Mouse (Mus musculus): ENCODE results near the gene Ehmt2. TPM values are rescaled to one million over a fixed set of nuclear protein-coding genes. Genes with fewer than 3 reads are reported as not detected.
A peak's percentile ranks its signal among the peaks of the same experiment; 100 is the strongest.

Ehmt2 gene
- polyA plus RNA-seq, 1 experiment from 2014 or later: 49.1 TPM

GRCm38 (mm10) chr17:34865981-34866380, 32.3 kb upstream of the Ehmt2 start:
- H3K27me3 ChIP-seq (replicated peaks): peaks cover 21% of the 10 kb centered on the region; the same call in 1 of the 2 replicates
- no peak overlapping the region for H3K4me3 ChIP-seq
- H3K4me2 ChIP-seq: no peak overlapping the region
- H3K4me1 ChIP-seq (replicated peaks): no peaks in the 10 kb centered on the region
- no peak overlapping the region for H3K27ac ChIP-seq (ENCODE audit: poor library complexity, severe bottlenecking)
- H3K36me3 ChIP-seq: no peaks in the 10 kb centered on the region
- 55% methylated on average over 7 of the region's 7 CpGs for WGBS
- ATAC-seq (ENCODE audit: insufficient number of reproducible peaks, low FRiP score): no peak
- no peaks in the 10 kb centered on the region for H3K9me3 ChIP-seq (replicated peaks)
- H3K9ac ChIP-seq: no peak overlapping the region

DNA sequence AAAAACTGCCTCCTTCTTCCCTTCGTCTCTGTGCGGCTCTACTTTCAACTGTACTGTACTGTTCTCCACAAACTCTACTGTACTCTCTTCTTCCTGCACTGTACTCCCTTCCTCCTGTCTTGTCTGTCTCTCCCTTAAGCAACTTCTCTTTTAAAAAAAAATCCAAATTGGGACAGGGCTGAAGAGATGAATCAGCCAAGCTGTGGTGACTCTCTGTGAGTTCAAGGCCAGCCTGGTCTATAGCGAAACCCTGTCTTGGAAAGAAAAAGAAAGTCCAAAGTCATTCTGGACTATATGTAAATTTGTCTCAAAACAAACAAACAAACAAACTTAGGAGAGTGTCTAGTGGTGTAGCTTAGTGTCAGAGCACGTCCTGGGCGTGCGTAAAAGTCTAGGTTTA, 23.9 kb upstream of the Ehmt2 start:
- no peaks in the 10 kb centered on the region for H3K36me3 ChIP-seq

DNA sequence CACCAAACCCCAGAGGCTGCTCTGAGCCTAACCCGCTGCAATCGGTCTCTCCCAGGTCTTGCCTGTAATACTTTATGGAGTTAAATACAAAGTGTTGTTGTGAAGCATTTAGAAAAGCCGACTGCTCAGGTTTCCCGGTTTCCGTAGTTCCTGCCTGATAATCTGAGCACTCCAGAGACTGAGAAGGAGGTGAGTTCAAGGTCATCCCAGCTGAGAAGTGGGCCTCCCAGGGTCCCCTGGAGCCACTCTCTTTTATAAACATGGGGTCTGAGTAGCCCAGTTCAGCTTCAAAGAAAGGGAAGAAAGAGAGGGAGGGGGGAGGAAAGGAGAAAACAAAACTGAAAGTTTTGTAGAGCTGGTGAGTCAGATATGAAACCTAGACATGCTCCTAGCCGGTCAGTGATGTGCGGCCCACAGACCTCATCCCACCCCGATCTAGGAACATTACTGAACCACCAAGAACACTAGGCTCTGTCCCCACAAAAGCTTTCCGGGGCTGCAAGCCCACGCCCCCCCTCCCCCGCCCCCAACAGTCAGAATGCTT, 18.9 kb upstream of the Ehmt2 start, which contains the start of gene Zbtb12:
Zbtb12 (plus strand) TSS at position 148 of the 544 bp plus-strand sequence.
- 52% methylated on average over 11 of the region's 11 CpGs for WGBS
- H3K27me3 ChIP-seq (replicated peaks): 0 out of 2 replicates have a peak, but pooled peaks cover 7% of the 10 kb centered on the region
- no peak for ATAC-seq (ENCODE audit: insufficient number of reproducible peaks, low FRiP score)
- no peaks in the 10 kb centered on the region for H3K9me3 ChIP-seq (replicated peaks)
- H3K4me1 ChIP-seq (replicated peaks): peaks cover 10% of the 10 kb centered on the region; the same call in 1 of the 2 replicates
- H3K4me3 ChIP-seq: no peak within 1 kb of the TSS
- H3K36me3 ChIP-seq: no peaks in the 10 kb centered on the region
- H3K4me2 ChIP-seq: no peak within 1 kb of the TSS
- H3K9ac ChIP-seq: no peak within 1 kb of the TSS
- no peak within 1 kb of the TSS for H3K27ac ChIP-seq (ENCODE audit: poor library complexity, severe bottlenecking)

More for the DNA sequence above, 23.9 kb upstream of the Ehmt2 start:
- 90% methylated on average over 6 of the region's 6 CpGs for WGBS
- Histone ChIP-seq H3K4me2 (no peak overlapping the region), H3K9ac (no peak overlapping the region), H3K27me3 (replicated peaks) (no peaks in the 10 kb centered on the region; the same call in 1 of the 2 replicates), H3K27ac (ENCODE audit: poor library complexity, severe bottlenecking) (no peak overlapping the region), H3K9me3 (replicated peaks) (no peaks in the 10 kb centered on the region), H3K4me1 (replicated peaks) (peaks cover 2% of the 10 kb centered on the region; the same call in 1 of the 2 replicates), H3K4me3 (no peak overlapping the region)
- ATAC-seq (ENCODE audit: insufficient number of reproducible peaks, low FRiP score): no peak

GRCm38 (mm10) chr17:34881166-34881565, 17.1 kb upstream of the Ehmt2 start:
- H3K27me3 ChIP-seq (replicated peaks): 0 out of 2 replicates have a peak, but pooled peaks cover 8% of the 10 kb centered on the region
- H3K4me3 ChIP-seq: no peak overlapping the region
- no peaks in the 10 kb centered on the region for H3K9me3 ChIP-seq (replicated peaks)
- no peak overlapping the region for H3K4me2 ChIP-seq
- no peak overlapping the region for H3K9ac ChIP-seq
- peaks cover 15% of the 10 kb centered on the region for H3K4me1 ChIP-seq (replicated peaks)
- no peaks in the 10 kb centered on the region for H3K36me3 ChIP-seq
- H3K27ac ChIP-seq (ENCODE audit: poor library complexity, severe bottlenecking): no peak overlapping the region
- ATAC-seq (ENCODE audit: insufficient number of reproducible peaks, low FRiP score): no peak

GRCm38 (mm10) chr17:34881683-34882310, 16.5 kb upstream of the Ehmt2 start, which contains the start of gene Gm20547:
TSS of gene Gm20547 (minus strand) at chr17:34882042.
- ATAC-seq (ENCODE audit: insufficient number of reproducible peaks, low FRiP score): no peak
- peak within 1 kb of the TSS; percentile 26; the same call in 1 of the 2 replicates for H3K9ac ChIP-seq

DNA sequence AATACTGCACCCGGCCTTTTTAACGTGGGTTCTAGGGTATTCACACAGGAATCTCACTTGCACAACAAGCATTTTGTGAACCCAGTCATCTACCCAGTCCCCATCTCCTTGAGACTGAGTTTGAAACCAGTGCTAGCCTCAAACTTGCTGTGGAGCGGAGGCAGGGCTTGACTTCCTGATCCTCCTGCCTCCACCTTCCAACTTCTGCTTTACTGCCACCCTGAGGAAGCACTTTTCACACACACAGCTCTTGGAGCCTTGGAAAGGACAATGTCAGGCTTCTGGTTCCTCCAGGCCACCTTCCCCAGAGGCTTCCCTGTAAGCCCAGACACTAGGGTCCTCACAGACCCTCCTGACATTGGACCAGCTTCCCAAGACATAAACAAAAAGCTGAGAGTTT, 14.9 kb upstream of the Ehmt2 start:
- Histone ChIP-seq H3K27me3 (replicated peaks) (0 out of 2 replicates have a peak, but pooled peaks cover 8% of the 10 kb centered on the region), H3K9me3 (replicated peaks) (no peaks in the 10 kb centered on the region), H3K4me1 (replicated peaks) (peaks cover 15% of the 10 kb centered on the region), H3K4me3 (no peak overlapping the region), H3K36me3 (no peaks in the 10 kb centered on the region), H3K9ac (no peak overlapping the region), H3K27ac (ENCODE audit: poor library complexity, severe bottlenecking) (no peak overlapping the region), H3K4me2 (no peak overlapping the region)
- 63% methylated on average over 3 of the region's 3 CpGs for WGBS
- ATAC-seq (ENCODE audit: insufficient number of reproducible peaks, low FRiP score): no peak

More at GRCm38 (mm10) chr17:34881683-34882310, 16.5 kb upstream of the Ehmt2 start, which contains the start of gene Gm20547:
- Histone ChIP-seq H3K4me2 (peak within 1 kb of the TSS; percentile 50), H3K4me1 (replicated peaks) (peaks cover 15% of the 10 kb centered on the region), H3K9me3 (replicated peaks) (no peaks in the 10 kb centered on the region), H3K27me3 (replicated peaks) (0 out of 2 replicates have a peak, but pooled peaks cover 8% of the 10 kb centered on the region), H3K27ac (ENCODE audit: poor library complexity, severe bottlenecking) (no peak within 1 kb of the TSS), H3K36me3 (no peaks in the 10 kb centered on the region), H3K4me3 (no peak within 1 kb of the TSS)
- 8% methylated on average over 15 of the region's 15 CpGs for WGBS

GRCm38 (mm10) chr17:34884704-34885103, 13.6 kb upstream of the Ehmt2 start:
- no peak overlapping the region for H3K4me2 ChIP-seq
- 84% methylated on average over 6 of the region's 6 CpGs for WGBS
- H3K9ac ChIP-seq: no peak overlapping the region
- no peaks in the 10 kb centered on the region for H3K9me3 ChIP-seq (replicated peaks)
- no peak for ATAC-seq (ENCODE audit: insufficient number of reproducible peaks, low FRiP score)
- peaks cover 11% of the 10 kb centered on the region for H3K4me1 ChIP-seq (replicated peaks)
- H3K27ac ChIP-seq (ENCODE audit: poor library complexity, severe bottlenecking): no peak overlapping the region
- H3K36me3 ChIP-seq: no peaks in the 10 kb centered on the region
- no peak overlapping the region for H3K4me3 ChIP-seq
- H3K27me3 ChIP-seq (replicated peaks): 0 out of 2 replicates have a peak, but pooled peaks cover 8% of the 10 kb centered on the region

GRCm38 (mm10) chr17:34885615-34886014, 12.7 kb upstream of the Ehmt2 start:
- 66% methylated on average over 3 of the region's 3 CpGs for WGBS
- ATAC-seq (ENCODE audit: insufficient number of reproducible peaks, low FRiP score): no peak
- no peaks in the 10 kb centered on the region for H3K36me3 ChIP-seq

DNA sequence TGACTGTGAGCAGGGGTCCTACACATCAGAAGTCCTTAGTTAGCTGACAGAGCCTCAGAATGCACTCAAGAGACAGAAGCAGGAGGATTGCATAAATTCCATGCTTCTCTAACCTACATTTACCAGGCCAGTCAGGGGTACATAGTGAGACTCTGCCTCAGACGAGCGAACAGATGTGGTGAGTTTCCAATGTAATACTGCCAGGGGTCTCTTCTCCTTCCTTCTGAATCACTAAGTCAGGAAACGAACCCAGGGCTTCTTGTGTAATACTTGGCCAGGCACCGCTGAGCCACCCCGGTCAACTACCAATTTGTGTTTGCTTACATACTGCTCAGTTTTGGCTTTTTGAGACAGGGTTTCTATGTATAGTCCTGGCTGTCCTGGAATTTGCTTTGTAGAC, 10.3 kb upstream of the Ehmt2 start:
- WGBS: 79% methylated on average over 5 of the region's 5 CpGs
- no peak overlapping the region for H3K4me3 ChIP-seq
- H3K9ac ChIP-seq: no peak overlapping the region

More at GRCm38 (mm10) chr17:34885615-34886014, 12.7 kb upstream of the Ehmt2 start:
- H3K4me3 ChIP-seq: no peak overlapping the region
- no peak overlapping the region for H3K27ac ChIP-seq (ENCODE audit: poor library complexity, severe bottlenecking)
- no peak overlapping the region for H3K4me2 ChIP-seq
- 0 out of 2 replicates have a peak, but pooled peaks cover 8% of the 10 kb centered on the region for H3K27me3 ChIP-seq (replicated peaks)
- H3K9me3 ChIP-seq (replicated peaks): no peaks in the 10 kb centered on the region
- no peak overlapping the region for H3K9ac ChIP-seq
- peaks cover 11% of the 10 kb centered on the region for H3K4me1 ChIP-seq (replicated peaks)

DNA sequence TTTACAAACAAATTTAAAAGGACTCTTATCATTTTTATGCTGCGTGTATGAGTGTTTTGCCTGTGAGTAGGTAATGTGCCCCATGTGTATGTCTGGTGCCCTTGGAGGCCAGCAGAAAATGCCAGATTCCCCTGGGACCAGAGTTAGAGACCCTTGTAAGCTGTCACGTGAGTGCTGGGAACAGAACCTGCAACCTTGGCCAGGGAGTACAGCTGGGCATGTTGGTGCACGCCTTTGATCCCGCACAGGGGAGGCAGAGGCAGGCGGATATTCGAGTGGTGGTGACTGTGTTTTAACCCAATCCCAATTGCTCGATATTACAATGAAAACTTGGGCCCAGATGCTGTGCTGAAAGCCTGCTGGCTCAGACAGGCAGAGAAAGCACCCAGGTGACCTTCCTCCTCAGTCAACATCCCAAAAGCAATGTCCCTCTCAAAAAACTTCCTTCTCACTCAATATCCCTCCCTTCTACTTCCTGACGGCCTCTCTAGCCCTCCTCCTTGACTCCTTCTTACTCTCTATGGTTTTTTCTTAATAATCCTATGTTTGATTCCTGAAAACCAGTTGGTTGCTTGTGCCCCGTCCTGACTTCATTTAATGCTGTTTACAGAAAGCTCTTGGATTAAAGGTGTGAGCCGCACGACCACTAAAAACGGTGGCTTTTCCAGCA, 8.1 kb upstream of the Ehmt2 start:
- peaks cover 15% of the 10 kb centered on the region for H3K4me1 ChIP-seq (replicated peaks)
- H3K4me2 ChIP-seq: no peak overlapping the region
- no peak overlapping the region for H3K27ac ChIP-seq (ENCODE audit: poor library complexity, severe bottlenecking)
- H3K27me3 ChIP-seq (replicated peaks): no peaks in the 10 kb centered on the region
- no peaks in the 10 kb centered on the region for H3K9me3 ChIP-seq (replicated peaks)
- no peak for ATAC-seq (ENCODE audit: insufficient number of reproducible peaks, low FRiP score)
- no peak overlapping the region for H3K4me3 ChIP-seq
- 82% methylated on average over 12 of the region's 12 CpGs for WGBS
- no peak overlapping the region for H3K9ac ChIP-seq
- H3K36me3 ChIP-seq: no peaks in the 10 kb centered on the region

More for the DNA sequence above, 10.3 kb upstream of the Ehmt2 start:
- no peak for ATAC-seq (ENCODE audit: insufficient number of reproducible peaks, low FRiP score)
- H3K27me3 ChIP-seq (replicated peaks): 0 out of 2 replicates have a peak, but pooled peaks cover 4% of the 10 kb centered on the region
- no peaks in the 10 kb centered on the region for H3K36me3 ChIP-seq
- no peaks in the 10 kb centered on the region for H3K9me3 ChIP-seq (replicated peaks)
- H3K4me2 ChIP-seq: no peak overlapping the region
- H3K4me1 ChIP-seq (replicated peaks): peaks cover 5% of the 10 kb centered on the region
- H3K27ac ChIP-seq (ENCODE audit: poor library complexity, severe bottlenecking): no peak overlapping the region

- no peak for ATAC-seq (ENCODE audit: insufficient number of reproducible peaks, low FRiP score)
- no peak overlapping the region for H3K4me3 ChIP-seq
- H3K9me3 ChIP-seq (replicated peaks): no peaks in the 10 kb centered on the region
- no peak overlapping the region for H3K27ac ChIP-seq (ENCODE audit: poor library complexity, severe bottlenecking)
- 93% methylated on average over 2 of the region's 2 CpGs for WGBS
- peaks cover 21% of the 10 kb centered on the region for H3K4me1 ChIP-seq (replicated peaks)
- H3K4me2 ChIP-seq: no peak overlapping the region
- H3K36me3 ChIP-seq: peaks cover 8% of the 10 kb centered on the region
- H3K27me3 ChIP-seq (replicated peaks): no peaks in the 10 kb centered on the region
- no peak overlapping the region for H3K9ac ChIP-seq
Measured at GRCm38 (mm10) chr17:34891377-34891776, 6.9 kb upstream of the Ehmt2 start.
